Mouse (Mus musculus) hindbrain, embryonic 13.5 days (tissue): Measurements from ENCODE around the gene Adarb1. TPM values are rescaled to one million over a fixed set of nuclear protein-coding genes. Genes with fewer than 3 reads are reported as not detected.
A peak's percentile ranks its signal among the peaks of the same experiment; 100 is the strongest.

Experiments used
- ATAC-seq: fragments of 200-750 bp; cut with Nextera tagmentation; 2 replicates; pipeline ENCODE4 v1.8.0; 2017; ENCODE audit warnings: moderate TSS enrichment; ENCODE audit not compliant: low FRiP score
- H3K27ac ChIP-seq: fragments of 300-500 bp; sonication (generic); 2 replicates; pipeline ENCODE4 v1.5.1; 2015; ENCODE audit warnings: inconsistent platforms, mild to moderate bottlenecking, moderate library complexity
- H3K27me3 ChIP-seq: fragments of 300-500 bp; sonication (generic); 2 replicates; pipeline ENCODE4 v1.6.1; 2015; ENCODE audit warnings: mild to moderate bottlenecking, inconsistent platforms
- H3K36me3 ChIP-seq: fragments of 300-500 bp; sonication (generic); 2 replicates; pipeline ENCODE4 v1.6.1; 2015; ENCODE audit warnings: mild to moderate bottlenecking, inconsistent platforms
- H3K4me1 ChIP-seq: fragments of 300-500 bp; sonication (generic); replicated peaks from 2 replicates; pipeline ENCODE4 v1.6.1; 2015; ENCODE audit warnings: inconsistent platforms
- H3K4me2 ChIP-seq: fragments of 300-500 bp; sonication (generic); 2 replicates; pipeline ENCODE4 v1.6.1; 2015; ENCODE audit warnings: inconsistent platforms, mild to moderate bottlenecking, moderate library complexity
- H3K4me3 ChIP-seq: fragments of 300-500 bp; sonication (generic); 2 replicates; pipeline ENCODE4 v1.5.1; 2015; ENCODE audit warnings: mild to moderate bottlenecking, inconsistent platforms
- H3K9ac ChIP-seq: fragments of 300-500 bp; sonication (generic); 2 replicates; pipeline ENCODE4 v1.6.1; 2015; ENCODE audit warnings: mild to moderate bottlenecking, inconsistent platforms
- H3K9me3 ChIP-seq: fragments of 300-500 bp; sonication (generic); 2 replicates; pipeline ENCODE4 v1.6.1; 2016; ENCODE audit warnings: inconsistent platforms
- WGBS: fragments of 180-500 bp; shearing (Covaris S2); methylation state at CpG from one replicate; pipeline ENCODE4 v1.1.7; 2015; 5-methylcytosine and 5-hydroxymethylcytosine counted together
- polyA plus RNA-seq: library from polyadenylated mRNA; unstranded; fragments of >200 nt; fragmentation: Nextera tagmentation; extraction: Ambion mirVana; gene quantifications from 2 replicates; pipeline ENCODE4 v1.2.1, GENCODE M21; 2015

Gene Adarb1
- polyA plus RNA-seq, 1 experiment from 2014 or later = 12.0 TPM

- peak overlapping the region; percentile 35; the same call in 1 of the 2 replicates for H3K27ac ChIP-seq
- 56% methylated on average over 11 of the region's 11 CpGs for WGBS
- peaks cover 13% of the 10 kb centered on the region; the same call in 1 of the 2 replicates for H3K4me1 ChIP-seq
- H3K9ac ChIP-seq = peak overlapping the region; percentile 2; the same call in 1 of the 2 replicates
- no peak overlapping the region for H3K4me2 ChIP-seq
- H3K9me3 ChIP-seq = no peaks in the 10 kb centered on the region
- H3K36me3 ChIP-seq = peaks cover 32% of the 10 kb centered on the region
- H3K4me3 ChIP-seq = no peak overlapping the region
- H3K27me3 ChIP-seq = no peaks in the 10 kb centered on the region
- ATAC-seq = no peak
These were observed 144.9 kb downstream of the Adarb1 start for GRCm38 (mm10) chr10:77272980-77273730.

GRCm38 (mm10) chr10:77269129-77269528 is 148.9 kb downstream of the Adarb1 start:
- Histone ChIP-seq H3K4me3 (no peak overlapping the region), H3K36me3 (peaks cover 73% of the 10 kb centered on the region), H3K9ac (no peak overlapping the region), H3K4me2 (no peak overlapping the region), H3K9me3 (no peaks in the 10 kb centered on the region), H3K4me1 (peaks cover 13% of the 10 kb centered on the region; the same call in 1 of the 2 replicates), H3K27me3 (no peaks in the 10 kb centered on the region), H3K27ac (no peak overlapping the region)
- ATAC-seq = no peak
- 90% methylated on average over 7 of the region's 7 CpGs for WGBS

GRCm38 (mm10) chr10:77267027-77267426 is 151.0 kb downstream of the Adarb1 start:
- no peaks in the 10 kb centered on the region for H3K9me3 ChIP-seq
- 93% methylated on average over 14 of the region's 14 CpGs for WGBS
- H3K4me2 ChIP-seq = no peak overlapping the region
- H3K27me3 ChIP-seq = no peaks in the 10 kb centered on the region
- no peak overlapping the region for H3K27ac ChIP-seq
- no peak for ATAC-seq
- no peak overlapping the region for H3K4me3 ChIP-seq
- peaks cover 94% of the 10 kb centered on the region for H3K36me3 ChIP-seq
- H3K4me1 ChIP-seq = 0 out of 2 replicates have a peak, but pooled peaks cover 3% of the 10 kb centered on the region
- no peak overlapping the region for H3K9ac ChIP-seq

- no peaks in the 10 kb centered on the region for H3K9me3 ChIP-seq
- no peak overlapping the region for H3K27ac ChIP-seq
- H3K4me3 ChIP-seq = no peak overlapping the region
- H3K27me3 ChIP-seq = no peaks in the 10 kb centered on the region
- no peak for ATAC-seq
- no peak overlapping the region for H3K9ac ChIP-seq
- H3K4me1 ChIP-seq = 0 out of 2 replicates have a peak, but pooled peaks cover 3% of the 10 kb centered on the region
- no peak overlapping the region for H3K4me2 ChIP-seq
- H3K36me3 ChIP-seq = peaks cover 100% of the 10 kb centered on the region
- 66% methylated on average over 8 of the region's 8 CpGs for WGBS
These were observed 151.8 kb downstream of the Adarb1 start for GRCm38 (mm10) chr10:77266281-77266680.

GRCm38 (mm10) chr10:77260166-77260875 is 157.7 kb downstream of the Adarb1 start:
- Histone ChIP-seq H3K9me3 (no peaks in the 10 kb centered on the region), H3K4me1 (peaks cover 29% of the 10 kb centered on the region), H3K4me2 (peak overlapping the region; percentile 85), H3K27ac (no peak overlapping the region), H3K36me3 (peaks cover 47% of the 10 kb centered on the region), H3K4me3 (peak overlapping the region; percentile 91), H3K9ac (peak overlapping the region; percentile 89), H3K27me3 (no peaks in the 10 kb centered on the region)
- no peak for ATAC-seq
- 78% methylated on average over 17 of the region's 17 CpGs for WGBS

- Histone ChIP-seq H3K27ac (peak within 1 kb of the TSS; percentile 93), H3K36me3 (peaks cover 33% of the 10 kb centered on the region), H3K9me3 (no peaks in the 10 kb centered on the region), H3K4me3 (peak within 1 kb of the TSS; percentile 91), H3K4me2 (peak within 1 kb of the TSS; percentile 85), H3K4me1 (peaks cover 32% of the 10 kb centered on the region), H3K27me3 (no peaks in the 10 kb centered on the region), H3K9ac (peak within 1 kb of the TSS; percentile 89)
- ATAC-seq = peak; percentile 98
- WGBS = under 1% methylated on average over 81 of the region's 81 CpGs
These were observed 159.1 kb downstream of the Adarb1 start, which contains the start of gene Pofut2 for GRCm38 (mm10) chr10:77258704-77259621. Gene Pofut2, plus strand, starts transcription at chr10:77259218.

- WGBS = 61% methylated on average over 4 of the region's 4 CpGs
- Histone ChIP-seq H3K9ac (peak overlapping the region; percentile 89; the same call in 1 of the 2 replicates), H3K36me3 (peaks cover 25% of the 10 kb centered on the region), H3K27me3 (0 out of 2 replicates have a peak, but pooled peaks cover 5% of the 10 kb centered on the region), H3K9me3 (no peaks in the 10 kb centered on the region), H3K4me3 (peak overlapping the region; percentile 91), H3K4me1 (peaks cover 36% of the 10 kb centered on the region), H3K4me2 (peak overlapping the region; percentile 85), H3K27ac (no peak overlapping the region)
- no peak for ATAC-seq
These were observed 160.0 kb downstream of the Adarb1 start for GRCm38 (mm10) chr10:77258041-77258590.

- H3K27me3 ChIP-seq = 0 out of 2 replicates have a peak, but pooled peaks cover 5% of the 10 kb centered on the region
- H3K36me3 ChIP-seq = peaks cover under 1% of the 10 kb centered on the region; the same call in 1 of the 2 replicates
- no peaks in the 10 kb centered on the region for H3K9me3 ChIP-seq
- 56% methylated on average over 3 of the region's 3 CpGs for WGBS
- H3K4me1 ChIP-seq = peaks cover 48% of the 10 kb centered on the region
- H3K4me3 ChIP-seq = no peak overlapping the region
- no peak overlapping the region for H3K4me2 ChIP-seq
- H3K9ac ChIP-seq = no peak overlapping the region
- H3K27ac ChIP-seq = no peak overlapping the region
- no peak for ATAC-seq
These were observed 162.4 kb downstream of the Adarb1 start for GRCm38 (mm10) chr10:77255676-77256075.

GRCm38 (mm10) chr10:77255231-77255630 is 162.8 kb downstream of the Adarb1 start:
- Histone ChIP-seq H3K4me1 (peaks cover 44% of the 10 kb centered on the region), H3K9ac (no peak overlapping the region), H3K4me3 (no peak overlapping the region), H3K4me2 (no peak overlapping the region), H3K27me3 (0 out of 2 replicates have a peak, but pooled peaks cover 5% of the 10 kb centered on the region), H3K36me3 (no peaks in the 10 kb centered on the region), H3K9me3 (no peaks in the 10 kb centered on the region), H3K27ac (no peak overlapping the region; the same call in 1 of the 2 replicates)
- ATAC-seq = no peak
- WGBS = 74% methylated on average over 3 of the region's 3 CpGs

- H3K4me2 ChIP-seq = no peak overlapping the region
- no peak overlapping the region for H3K9ac ChIP-seq
- 0% methylated on average over 4 of the region's 4 CpGs for WGBS
- no peak overlapping the region for H3K4me3 ChIP-seq
- H3K4me1 ChIP-seq = peaks cover 36% of the 10 kb centered on the region
- H3K27me3 ChIP-seq = 0 out of 2 replicates have a peak, but pooled peaks cover 5% of the 10 kb centered on the region
- H3K9me3 ChIP-seq = no peaks in the 10 kb centered on the region
- peak; percentile 64 for ATAC-seq
- H3K36me3 ChIP-seq = no peaks in the 10 kb centered on the region
- no peak overlapping the region for H3K27ac ChIP-seq
These were observed 165.3 kb downstream of the Adarb1 start for GRCm38 (mm10) chr10:77252790-77253189.

- ATAC-seq = peak; percentile 58
- Histone ChIP-seq H3K27ac (no peak overlapping the region), H3K36me3 (no peaks in the 10 kb centered on the region), H3K4me3 (no peak overlapping the region), H3K4me2 (no peak overlapping the region), H3K27me3 (0 out of 2 replicates have a peak, but pooled peaks cover 5% of the 10 kb centered on the region), H3K4me1 (peaks cover 35% of the 10 kb centered on the region), H3K9me3 (no peaks in the 10 kb centered on the region), H3K9ac (no peak overlapping the region)
- WGBS = 71% methylated on average over 18 of the region's 18 CpGs
These were observed 166.1 kb downstream of the Adarb1 start for GRCm38 (mm10) chr10:77251784-77252539.
